40 mouse cellular contexts compared by ENCODE assay signal in genomic region chr1:86394246-86394645, GRCm38 (mm10). TPM values are rescaled to one million over a fixed set of nuclear protein-coding genes. Genes with fewer than 3 reads are reported as not detected.
A peak's percentile ranks its signal among the peaks of the same experiment; 100 is the strongest.
DNase-seq lines count a peak whose midpoint lies in the region; TF ChIP-seq lines count a peak whose summit lies in the region.
"Had no signal": no experiment of that assay in that cellular context is flagged by ENCODE, and none has a peak within 500 bp of the region (broad histone marks: within the 10 kb centered on the region; RNA-seq: fewer than 3 reads in every experiment).

No protein-coding gene starts in this region.

- H3K27me3 ChIP-seq in CH12.LX (replicated peaks), result no peaks in the 10 kb centered on the region
- H3K27me3 ChIP-seq: embryonic facial prominence, embryonic 13.5 days; forebrain, embryonic 15.5 days; heart, embryonic 15.5 days; limb, embryonic 13.5 days; midbrain, embryonic 15.5 days; stomach, embryonic 15.5 days had no signal

- dilution Hi-C loops in CH12.LX (cut with MboI; ENCODE audit: extremely low pct_ligation_motif_present, extremely low pct_unique_long_range_greater_than_20kb, low sequenced_read_pairs), result no loop called here

- peaks cover 0 to 25% of the 10 kb centered on the region in 2 experiments; a peak in 2 of 4 replicates for H3K4me1 ChIP-seq in CH12.LX (ENCODE audit: control insufficient read depth in 1 of 2, insufficient read depth in 2 of 2)
- H3K4me1 ChIP-seq: forebrain, embryonic 15.5 days; heart, embryonic 15.5 days; midbrain, embryonic 10.5 days had no signal

- WGBS in macrophage (ENCODE audit: missing documents), result 53% methylated on average over 3 of the region's 3 CpGs

- no peak for TF ChIP-seq RAD21 in CH12.LX (IDR thresholded peaks at IDR 0.05; ENCODE audit: low read depth, low read length)

- H3K79me2 ChIP-seq in CH12.LX (replicated peaks; ENCODE audit: control insufficient read depth, extremely low read depth, insufficient read depth, poor library complexity, severe bottlenecking) (no peaks in the 10 kb centered on the region; the same call in 1 of the 2 replicates), macrophage (ENCODE audit: inconsistent target) (no peaks in the 10 kb centered on the region)

- H3K9me3 ChIP-seq in CH12.LX (replicated peaks; ENCODE audit: low read length), result no peaks in the 10 kb centered on the region
- H3K9me3 ChIP-seq: embryonic facial prominence, embryonic 13.5 days; forebrain, embryonic 10.5 days; forebrain, embryonic 15.5 days; heart, embryonic 10.5 days; heart, embryonic 15.5 days; limb, embryonic 13.5 days; midbrain, embryonic 10.5 days; midbrain, embryonic 15.5 days; stomach, embryonic 15.5 days had no signal

- DNase-seq in thymus, postnatal 0 days (ENCODE audit: low spot score), result peak; percentile 21
- no peak for DNase-seq in thymus, postnatal 4 days
- DNase-seq in CH12.LX (ENCODE audit: extremely low read depth), result peak; percentile 61
- no peak for DNase-seq in left cerebral cortex, adult 8-10 months (ENCODE audit: low spot score in 2 of 2)
- DNase-seq in kidney, postnatal 25 days, result no peak
- DNase-seq: adrenal gland, adult 8-10 months; cerebellum, postnatal 10 days; gastrocnemius, postnatal 25 days; kidney, adult 9 months; kidney, postnatal 14 days; lung, embryonic 14.5 days; lung, postnatal 14 days; right cerebral cortex, postnatal 25 days had no signal

- no peak for TF ChIP-seq POLR2A in CH12.LX (IDR thresholded peaks at IDR 0.05; ENCODE audit: low read depth, low read length)

- no peak overlapping the region for H3K4me2 ChIP-seq in CH12.LX (ENCODE audit: insufficient read depth, low read depth, poor library complexity, severe bottlenecking)
- H3K4me2 ChIP-seq: embryonic facial prominence, embryonic 13.5 days; forebrain, embryonic 15.5 days; heart, embryonic 15.5 days; limb, embryonic 13.5 days; lung, embryonic 14.5 days; midbrain, embryonic 15.5 days; stomach, embryonic 15.5 days had no signal

- no peak for TF ChIP-seq CTCF in CH12.LX (conservative IDR thresholded peaks at IDR 0.05 in 1 of 2, IDR thresholded peaks at IDR 0.05 in 1 of 2; ENCODE audit: low read depth in 2 of 2, low read length in 2 of 2)

- no peak overlapping the region for H3K9ac ChIP-seq in CH12.LX (ENCODE audit: insufficient read depth, low read depth)
- H3K9ac ChIP-seq: embryonic facial prominence, embryonic 13.5 days; forebrain, embryonic 15.5 days; heart, embryonic 15.5 days; limb, embryonic 13.5 days; liver, embryonic 14.5 days; lung, embryonic 14.5 days; midbrain, embryonic 15.5 days; stomach, embryonic 15.5 days had no signal

- no peak overlapping the region for H3K27ac ChIP-seq in CH12.LX (ENCODE audit: insufficient read depth, low read depth)
- H3K27ac ChIP-seq in macrophage, result peak overlapping the region; percentile 27
- H3K27ac ChIP-seq: embryonic facial prominence, embryonic 13.5 days; forebrain, embryonic 10.5 days; forebrain, embryonic 15.5 days; heart, embryonic 10.5 days; heart, embryonic 15.5 days; limb, embryonic 13.5 days; liver, embryonic 14.5 days; midbrain, embryonic 10.5 days; midbrain, embryonic 15.5 days; stomach, embryonic 15.5 days had no signal

- no peaks in the 10 kb centered on the region for H3K36me3 ChIP-seq in CH12.LX (replicated peaks in 1 of 2; ENCODE audit: control insufficient read depth in 1 of 2, insufficient read depth in 1 of 2, low read length in 1 of 2)
- no peaks in the 10 kb centered on the region for H3K36me3 ChIP-seq in macrophage (ENCODE audit: inconsistent target)
- H3K36me3 ChIP-seq: embryonic facial prominence, embryonic 13.5 days; forebrain, embryonic 10.5 days; forebrain, embryonic 15.5 days; heart, embryonic 10.5 days; heart, embryonic 15.5 days; limb, embryonic 13.5 days; midbrain, embryonic 10.5 days; midbrain, embryonic 15.5 days; stomach, embryonic 15.5 days had no signal

- TF ChIP-seq EP300 in CH12.LX (IDR thresholded peaks at IDR 0.05; ENCODE audit: low read length), result peak; percentile 66

- in situ Hi-C loops in CH12.LX (cut with MboI; ENCODE audit: low pct_ligation_motif_present, low pct_unique_long_range_greater_than_20kb, low sequenced_read_pairs), result no loop called here

- no peak overlapping the region for H3K4me3 ChIP-seq in CH12.LX (replicated peaks in 1 of 3; ENCODE audit: low read depth in 2 of 3, low read length in 2 of 3, poor library complexity in 1 of 3)
- H3K4me3 ChIP-seq in macrophage (ENCODE audit: inconsistent target), result no peak overlapping the region
- H3K4me3 ChIP-seq: embryonic facial prominence, embryonic 13.5 days; forebrain, embryonic 10.5 days; forebrain, embryonic 15.5 days; heart, embryonic 10.5 days; heart, embryonic 15.5 days; limb, embryonic 13.5 days; midbrain, embryonic 10.5 days; midbrain, embryonic 15.5 days; stomach, embryonic 15.5 days had no signal

TF ChIP-seq in CH12.LX, 34 proteins besides CTCF, POLR2A, EP300 and RAD21:
- TF ChIP-seq MXI1 (IDR thresholded peaks at IDR 0.05; ENCODE audit: low read depth, low read length) (no peak), JUND (conservative IDR thresholded peaks at IDR 0.05; ENCODE audit: low read depth, low read length) (peak; percentile 91), JUN (IDR thresholded peaks at IDR 0.05; ENCODE audit: insufficient read depth, low read depth, low read length) (peak; percentile 64), IRF4 (IDR thresholded peaks at IDR 0.05; ENCODE audit: low read depth, low read length) (peak; percentile 87), ZNF384 (IDR thresholded peaks at IDR 0.05; ENCODE audit: low read depth, low read length) (peak; percentile 73), UBTF (IDR thresholded peaks at IDR 0.05; ENCODE audit: low read depth, low read length) (no peak), TBP (conservative IDR thresholded peaks at IDR 0.05; ENCODE audit: low read depth, low read length) (no peak), ETS1 (conservative IDR thresholded peaks at IDR 0.05; ENCODE audit: low read depth, low read length) (0 out of 2 replicates have a peak, but pooled peaks have one; percentile 17)
TF ChIP-seq in CH12.LX: peak in this region for 5.

RNA-seq across cellular contexts. Expression of gene Nmur1, which starts 31.8 kb away (rescaled TPM):
- polyA plus RNA-seq in thymus, postnatal 0 days (2015; fragmentation: Nextera tagmentation; extraction: Ambion mirVana), result 0.17 TPM in 1 of 2 replicates, not detected in the other
- total RNA-seq in CH12.LX (2012; rRNA removed) (0.13 TPM in 1 of 2 replicates, not detected in the other), CH12.LX (2014; rRNA removed) (not detected in 2 replicates)
- polyA plus RNA-seq in CH12.LX (2012; ENCODE audit: insufficient read length, low read depth) (0.16 TPM in 1 of 2 replicates, not detected in the other), macrophage (2018) (not detected in 3 replicates)
- total RNA-seq in macrophage (2018; cell fraction: chromatin; rRNA removed), result not detected
- total RNA-seq in macrophage (2018; cell fraction: cytosol; rRNA removed), result under 1 TPM in 1 of 26 experiments, not detected in 25; 0.44 TPM
- total RNA-seq in macrophage (2018; cell fraction: nucleus; rRNA removed), result not detected
- under 1 TPM in 2 of 4 experiments, not detected in 2; 0.37 to 0.59 TPM for total RNA-seq in left cerebral cortex, adult 8-10 months (2022)
- total RNA-seq: adrenal gland, adult 8-10 months; adrenal gland, postnatal 4 days; common myeloid progenitor, adult 5-6 weeks; gastrocnemius, adult 18-20 months; gastrocnemius, postnatal 25 days; heart, postnatal 25 days; layer of hippocampus, adult 18-20 months; layer of hippocampus, postnatal 10 days; left cerebral cortex, adult 18-20 months; left cerebral cortex, postnatal 36 days; neutrophil, adult 5-6 weeks had no signal
- polyA plus RNA-seq: embryonic facial prominence, embryonic 13.5 days; heart, embryonic 15.5 days; hindbrain, embryonic 11.5 days; limb, embryonic 13.5 days; liver, embryonic 14.5 days; lung, embryonic 14.5 days; midbrain, embryonic 10.5 days; neural tube, embryonic 11.5 days; stomach, embryonic 15.5 days had no signal

RNA-seq across cellular contexts. Expression of gene Tex44, which starts 31.9 kb away (rescaled TPM):
- polyA plus RNA-seq in thymus, postnatal 0 days (2015; fragmentation: Nextera tagmentation; extraction: Ambion mirVana), result 0.08 TPM in 1 of 2 replicates, not detected in the other
- total RNA-seq in CH12.LX (2012; rRNA removed) (not detected in 2 replicates), CH12.LX (2014; rRNA removed) (not detected in 2 replicates)
- polyA plus RNA-seq in CH12.LX (2012; ENCODE audit: insufficient read length, low read depth) (not detected in 2 replicates), macrophage (2018) (not detected in 3 replicates)
- not detected for total RNA-seq in macrophage (2018; cell fraction: chromatin; rRNA removed)
- total RNA-seq in macrophage (2018; cell fraction: cytosol; rRNA removed), result not detected
- not detected for total RNA-seq in macrophage (2018; cell fraction: nucleus; rRNA removed)
- not detected for total RNA-seq in left cerebral cortex, adult 8-10 months (2022)
- total RNA-seq: adrenal gland, adult 8-10 months; adrenal gland, postnatal 4 days; common myeloid progenitor, adult 5-6 weeks; gastrocnemius, adult 18-20 months; gastrocnemius, postnatal 25 days; heart, postnatal 25 days; layer of hippocampus, adult 18-20 months; layer of hippocampus, postnatal 10 days; left cerebral cortex, adult 18-20 months; left cerebral cortex, postnatal 36 days; megakaryocyte progenitor cell, adult 5-6 weeks; neutrophil, adult 5-6 weeks had no signal
- polyA plus RNA-seq: C2C12; embryonic facial prominence, embryonic 13.5 days; forebrain, embryonic 10.5 days; forebrain, embryonic 15.5 days; frontal cortex, adult 2 months; heart, embryonic 10.5 days; heart, embryonic 15.5 days; hindbrain, embryonic 16.5 days; intestine, postnatal 0 days; limb, embryonic 13.5 days; liver, embryonic 14.5 days; lung, embryonic 14.5 days; midbrain, embryonic 15.5 days; neural tube, embryonic 11.5 days; stomach, embryonic 15.5 days had no signal

RNA-seq across cellular contexts. Expression of gene Ncl, which starts 35.0 kb away (rescaled TPM):
- polyA plus RNA-seq in thymus, postnatal 0 days (2015; fragmentation: Nextera tagmentation; extraction: Ambion mirVana), result 458 and 464 TPM in 2 replicates
- 359 and 490 TPM in 2 replicates for total RNA-seq in CH12.LX (2012; rRNA removed)
- total RNA-seq in CH12.LX (2014; rRNA removed), result 176 and 184 TPM in 2 replicates
- 2,617 and 2,771 TPM in 2 replicates for polyA plus RNA-seq in CH12.LX (2012; ENCODE audit: insufficient read length, low read depth)
- 100 to 1,000 TPM in 23 of 26 experiments, 10 to 100 TPM in 3; 83.5 to 169 (median 135) TPM for total RNA-seq in macrophage (2018; cell fraction: chromatin; rRNA removed)
- 100 to 1,000 TPM; 109 to 212 (median 155) TPM for total RNA-seq in macrophage (2018; cell fraction: cytosol; rRNA removed)
- total RNA-seq in macrophage (2018; cell fraction: nucleus; rRNA removed), result 100 to 1,000 TPM in 25 of 26 experiments, 10 to 100 TPM in 1; 76.3 to 324 (median 136) TPM
- 124 to 407 TPM (median 295 TPM) in 3 replicates for polyA plus RNA-seq in macrophage (2018)
- total RNA-seq in left cerebral cortex, adult 8-10 months (2022), result 100 to 1,000 TPM; 151 to 166 (median 164) TPM

Comparison
In these comparisons a context has a peak if more than half of its experiments do, and no peak if none do; other contexts are left out.
1. DNase-seq: peak in thymus, postnatal 0 days (single experiment) and CH12.LX (single experiment); none in thymus, postnatal 4 days (single experiment), left cerebral cortex, adult 8-10 months (0 of 2) and kidney, postnatal 25 days (0 of 2).